Mouse (Mus musculus) erythroblast, embryonic 14.5 days (primary cell): ENCODE results near the gene Klf12.

Experiments
- GATA1 ChIP-seq: IDR thresholded peaks from 2 replicates; pipeline ENCODE4 v1.6.1; 2012; ENCODE audit warnings: low read length, inconsistent platforms, mixed read lengths
- TAL1 ChIP-seq: IDR thresholded peaks from 3 replicates; pipeline ENCODE4 v1.6.1; 2012; ENCODE audit warnings: low read length, inconsistent platforms, mixed read lengths

GRCm38 (mm10) chr14:100200058-100200688, 84.3 kb downstream of the Klf12 start:
- TF ChIP-seq GATA1: no peak
- TF ChIP-seq TAL1: no peak
